Mouse (Mus musculus) CD8-positive naive resting alpha-beta T cell, adult 57 days (primary cell): Measurements from ENCODE around the gene Zwilch. TPM values are rescaled to one million over a fixed set of nuclear protein-coding genes. Genes with fewer than 3 reads are reported as not detected.

Experiments
- total RNA-seq: library from RNA; stranded (reverse); gene quantifications from one replicate; pipeline ENCODE4 v1.2.4, GENCODE M21; 2023

Zwilch gene
- 8.2 TPM for total RNA-seq

DNA sequence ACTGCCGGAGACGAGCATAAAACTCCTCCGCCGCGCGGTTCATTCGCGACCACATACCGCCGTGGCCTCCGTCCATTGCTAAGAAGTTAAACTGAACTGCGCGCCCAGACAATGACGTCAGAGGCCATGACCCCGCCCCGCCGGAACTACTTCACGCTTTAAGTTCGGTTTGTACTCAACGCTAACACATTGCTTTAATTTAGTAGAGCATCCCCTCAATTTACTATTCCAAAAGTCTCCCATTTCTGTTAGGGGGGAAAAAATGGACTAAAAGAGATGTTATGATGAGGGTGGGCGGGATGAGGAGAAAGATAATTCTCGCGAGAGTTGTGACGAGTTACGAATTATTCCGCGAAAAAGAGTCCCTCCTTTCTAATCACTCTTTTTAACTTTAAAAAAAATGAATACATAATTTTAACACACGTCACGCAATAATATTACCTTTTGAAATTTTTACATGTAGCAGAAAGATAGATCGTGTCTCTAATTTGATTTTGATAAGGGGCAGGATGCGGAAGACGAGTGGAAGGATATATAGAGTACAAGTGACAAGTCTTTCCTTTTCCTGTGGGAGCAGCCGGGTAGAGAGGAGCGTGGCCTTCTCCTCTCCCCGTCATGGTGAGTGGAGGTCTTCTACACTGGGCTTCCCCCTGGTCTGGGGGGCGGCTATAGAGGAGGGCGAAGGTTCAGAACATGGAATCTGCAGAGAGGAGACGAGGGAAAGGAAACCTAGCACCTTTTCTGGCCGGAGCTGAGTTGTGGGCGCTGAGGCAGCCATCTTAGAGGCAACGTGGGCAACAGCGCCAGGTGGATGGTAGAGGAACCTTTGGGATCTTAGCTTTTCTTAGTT is at the start of gene Zwilch, which contains the start of gene Rpl4:
Gene Zwilch, minus strand, starts transcription at position 289 of the 850 bp plus-strand sequence.
Gene Rpl4, plus strand, starts transcription at position 560 of the 850 bp plus-strand sequence.

GRCm38 (mm10) chr9:64178974-64179646 is 6.2 kb upstream of the Zwilch start, which contains the start of gene Snapc5:
TSS of gene Snapc5 (plus strand) at chr9:64179274.

GRCm38 (mm10) chr9:64116876-64117275 is 56.0 kb downstream of the Zwilch start, which contains the start of gene Lctl:
TSS of gene Lctl (plus strand) at chr9:64117147.

Other genes starting within 250 kb of the Zwilch start
- gene Smad6, start 151.0 kb downstream of the Zwilch start, total RNA-seq: not detected
- gene Lctl, start 56.0 kb downstream of the Zwilch start, total RNA-seq: not detected
- 2,550 TPM for gene Rpl4, start 271 bp upstream of the Zwilch start, total RNA-seq
- gene Snapc5, start 6.2 kb upstream of the Zwilch start, total RNA-seq: 21.8 TPM
- gene Uchl4, start 62.1 kb upstream of the Zwilch start, total RNA-seq: 1.7 TPM
- 53.3 TPM for gene Map2k1, start 80.5 kb upstream of the Zwilch start, total RNA-seq
- gene Tipin, start 108.5 kb upstream of the Zwilch start, total RNA-seq: 17.7 TPM
- 19.3 TPM for gene Dis3l, start 168.2 kb upstream of the Zwilch start, total RNA-seq
- 1.1 TPM for gene Megf11, start 212.5 kb upstream of the Zwilch start, total RNA-seq